ENCODE assay signal across 8 mouse cellular contexts in genomic region chr19:56105452-56106091, GRCm38 (mm10).
A peak's percentile ranks its signal among the peaks of the same experiment; 100 is the strongest.
DNase-seq lines count a peak whose midpoint lies in the region; ATAC-seq lines count a peak whose summit lies in the region.

No protein-coding gene starts in this region.

- H3K4me3 ChIP-seq in heart, embryonic 11.5 days (ENCODE audit: low read depth, low read length) = no peak overlapping the region

- H3K36me3 ChIP-seq in heart, embryonic 11.5 days (ENCODE audit: control insufficient read depth, insufficient read depth, low read length) = no peaks in the 10 kb centered on the region; the same call in 1 of the 2 replicates

- no peak overlapping the region for H3K27ac ChIP-seq in heart, embryonic 11.5 days (ENCODE audit: low read depth, low read length)

- peaks cover 5% of the 10 kb centered on the region; the same call in 1 of the 2 replicates for H3K4me1 ChIP-seq in heart, embryonic 11.5 days (ENCODE audit: control insufficient read depth, insufficient read depth, low read length)

- 0 out of 2 replicates have a peak, but pooled peaks cover 1% of the 10 kb centered on the region for H3K9me3 ChIP-seq in heart, embryonic 11.5 days (replicated peaks; ENCODE audit: control insufficient read depth, low read length)

- H3K9ac ChIP-seq in heart, embryonic 11.5 days (ENCODE audit: low read depth, low read length) = no peak overlapping the region

- no peak for ATAC-seq in activated CD4-positive, CD25-positive, alpha-beta regulatory T cell, adult 4 months
- no peak for ATAC-seq in heart, embryonic 11.5 days (replicated peaks; ENCODE audit: insufficient number of reproducible peaks, low FRiP score, low TSS enrichment)

- peak; percentile 27 to 40 for DNase-seq in cerebellum, postnatal 10 days
- DNase-seq in cerebellum, adult 11 months = no peak
- DNase-seq in brain, adult 2 months (ENCODE audit: low read depth, low spot score) = peak; percentile 7
- peak; percentile 93 for DNase-seq in hindlimb bud, embryonic 11.5 days (ENCODE audit: extremely low spot score, low read depth, low spot score)
- DNase-seq in mesoderm, embryonic 11.5 days (ENCODE audit: low read depth, low spot score) = peak; percentile 91
- no peak for DNase-seq in layer of hippocampus, adult 9-10 months (ENCODE audit: low spot score)

- 72% methylated on average over 23 of the region's 23 CpGs for WGBS in heart, embryonic 11.5 days (ENCODE audit: insufficient replicate concordance)

- no peaks in the 10 kb centered on the region for H3K27me3 ChIP-seq in heart, embryonic 11.5 days (ENCODE audit: control insufficient read depth, insufficient read depth, low read length)

- H3K4me2 ChIP-seq in heart, embryonic 11.5 days = no peak overlapping the region

Comparison
In these comparisons a context has a peak if more than half of its experiments do, and no peak if none do; other contexts are left out.
1. DNase-seq: peak in cerebellum, postnatal 10 days (2 of 2), brain, adult 2 months (single experiment), hindlimb bud, embryonic 11.5 days (single experiment) and mesoderm, embryonic 11.5 days (single experiment); none in cerebellum, adult 11 months (single experiment) and layer of hippocampus, adult 9-10 months (single experiment).